In the genomic region with DNA sequence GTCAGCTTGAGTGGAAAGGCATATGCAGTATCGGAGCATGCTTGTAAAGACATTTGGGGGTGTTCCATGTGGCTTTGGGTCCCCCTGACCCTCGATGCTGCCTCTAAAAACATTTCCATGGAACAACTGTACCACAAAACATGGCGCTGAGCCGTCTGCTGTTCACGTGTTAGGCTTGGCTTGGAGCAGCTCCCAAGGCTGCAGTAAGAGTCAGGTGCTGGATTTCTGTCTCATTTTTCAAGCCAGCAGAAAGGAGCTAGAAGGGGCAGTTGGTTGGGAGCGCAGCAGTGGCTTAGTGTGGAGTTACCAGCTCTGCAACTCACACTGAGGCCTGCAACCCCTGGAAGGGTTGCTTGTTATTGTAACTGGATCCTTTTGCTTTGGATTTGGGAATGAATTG, we compare ENCODE assay signal across 12 mouse cellular contexts. TPM values are rescaled to one million over a fixed set of nuclear protein-coding genes. Genes with fewer than 3 reads are reported as not detected.
A peak's percentile ranks its signal among the peaks of the same experiment; 100 is the strongest.
DNase-seq lines count a peak whose midpoint lies in the region; ATAC-seq and TF ChIP-seq lines count a peak whose summit lies in the region.
"Had no signal": no experiment of that assay in that cellular context is flagged by ENCODE, and none has a peak within 500 bp of the region (broad histone marks: within the 10 kb centered on the region; RNA-seq: fewer than 3 reads in every experiment).

No protein-coding gene starts in this region.

- no peaks in the 10 kb centered on the region for H3K27me3 ChIP-seq in heart, embryonic 15.5 days
- no peaks in the 10 kb centered on the region for H3K27me3 ChIP-seq in lung, embryonic 14.5 days (ENCODE audit: insufficient read depth, low read length)
- H3K27me3 ChIP-seq in stomach, embryonic 14.5 days (ENCODE audit: control insufficient read depth, insufficient read depth, low read length): no peaks in the 10 kb centered on the region

- TF ChIP-seq CTCF in lung, embryonic 14.5 days (IDR thresholded peaks at IDR 0.05; ENCODE audit: low read depth): no peak

- H3K4me2 ChIP-seq in heart, embryonic 15.5 days: no peak overlapping the region
- H3K4me2 ChIP-seq in lung, embryonic 14.5 days: no peak overlapping the region
- H3K4me2 ChIP-seq in stomach, embryonic 14.5 days (replicated peaks; ENCODE audit: low read depth, low read length): no peak overlapping the region

- no peaks in the 10 kb centered on the region for H3K36me3 ChIP-seq in heart, embryonic 15.5 days
- no peaks in the 10 kb centered on the region for H3K36me3 ChIP-seq in lung, embryonic 14.5 days (ENCODE audit: insufficient read depth)
- peaks cover 4% of the 10 kb centered on the region; the same call in 1 of the 2 replicates for H3K36me3 ChIP-seq in stomach, embryonic 14.5 days (ENCODE audit: control insufficient read depth, insufficient read depth, low read length)

- H3K4me3 ChIP-seq in heart, embryonic 15.5 days: no peak overlapping the region
- no peak overlapping the region for H3K4me3 ChIP-seq in lung, embryonic 14.5 days (ENCODE audit: low read depth, low read length)
- H3K4me3 ChIP-seq in stomach, embryonic 14.5 days (ENCODE audit: low read depth, low read length): no peak overlapping the region

- H3K9ac ChIP-seq in heart, embryonic 15.5 days: no peak overlapping the region
- H3K9ac ChIP-seq in lung, embryonic 14.5 days: no peak overlapping the region
- no peak overlapping the region for H3K9ac ChIP-seq in stomach, embryonic 14.5 days (replicated peaks; ENCODE audit: low read depth, low read length)

- ATAC-seq in heart, embryonic 15.5 days (replicated peaks; ENCODE audit: insufficient number of reproducible peaks, insufficient read depth, low FRiP score, low read depth): no peak
- peak; percentile 42; the same call in 1 of the 2 replicates for ATAC-seq in lung, embryonic 14.5 days (ENCODE audit: insufficient read depth)
- ATAC-seq in stomach, embryonic 14.5 days (ENCODE audit: insufficient number of reproducible peaks, insufficient read depth, low FRiP score, low read depth): peak; percentile 46; the same call in 1 of the 2 replicates
- no peak for ATAC-seq in megakaryocyte-erythroid progenitor cell, adult 5-6 weeks (replicated peaks; ENCODE audit: low FRiP score, low TSS enrichment, poor library complexity, severe bottlenecking)
- ATAC-seq: lung, postnatal 0 days; midbrain, embryonic 16.5 days had no signal

- 69% methylated on average over 6 of the region's 6 CpGs for WGBS in heart, embryonic 15.5 days
- WGBS in lung, embryonic 14.5 days: 55% methylated on average over 6 of the region's 6 CpGs
- 52% methylated on average over 6 of the region's 6 CpGs for WGBS in stomach, embryonic 14.5 days

- H3K4me1 ChIP-seq in heart, embryonic 15.5 days (replicated peaks): peaks cover 20% of the 10 kb centered on the region
- H3K4me1 ChIP-seq in lung, embryonic 14.5 days (ENCODE audit: insufficient read depth): peaks cover 5% of the 10 kb centered on the region; the same call in 1 of the 2 replicates
- peaks cover 23% of the 10 kb centered on the region for H3K4me1 ChIP-seq in stomach, embryonic 14.5 days (ENCODE audit: control insufficient read depth, insufficient read depth, low read length)

- no peak for DNase-seq in heart, adult 18-20 months
- no peak for DNase-seq in lung, embryonic 14.5 days
- no peak for DNase-seq in lung, postnatal 4 days
- DNase-seq in gastrocnemius, adult 8-10 months (ENCODE audit: low spot score in 2 of 2): peak; percentile 51 to 77
- DNase-seq in heart, postnatal 4 days: no peak
- DNase-seq: kidney, adult 8-10 months; thymus, postnatal 4 days had no signal

- no peaks in the 10 kb centered on the region for H3K9me3 ChIP-seq in heart, embryonic 15.5 days (replicated peaks)
- H3K9me3 ChIP-seq in lung, embryonic 14.5 days (ENCODE audit: low read depth, low read length): no peaks in the 10 kb centered on the region
- no peaks in the 10 kb centered on the region for H3K9me3 ChIP-seq in stomach, embryonic 14.5 days (ENCODE audit: control insufficient read depth, low read depth, low read length)

- H3K27ac ChIP-seq in heart, embryonic 15.5 days: 0 out of 2 replicates have a peak overlapping the region, but pooled peaks have one; percentile 22
- H3K27ac ChIP-seq in lung, embryonic 14.5 days (ENCODE audit: low read depth): peak overlapping the region; percentile 26
- H3K27ac ChIP-seq in stomach, embryonic 14.5 days (ENCODE audit: low read length): peak overlapping the region; percentile 34; the same call in 1 of the 2 replicates

RNA-seq across cellular contexts. Expression of gene Sept11, which starts 21.3 kb away (rescaled TPM):
- polyA plus RNA-seq in heart, embryonic 15.5 days (2015; fragmentation: Nextera tagmentation; extraction: Ambion mirVana): 79.0 and 94.5 TPM in 2 replicates
- 10 to 100 TPM; 26.9 to 27.3 TPM for total RNA-seq in heart, adult 18-20 months (2021)
- polyA plus RNA-seq in lung, embryonic 14.5 days (2014; fragmentation: Nextera tagmentation; extraction: Ambion mirVana): 184 and 186 TPM in 2 replicates
- 100 to 1,000 TPM in 1 of 4 experiments, 10 to 100 TPM in 3; 91.3 to 100 (median 94.8) TPM for total RNA-seq in gastrocnemius, adult 8-10 months (2022)
- polyA plus RNA-seq in stomach, embryonic 14.5 days (2014; fragmentation: Nextera tagmentation; extraction: Ambion mirVana): 176 and 186 TPM in 2 replicates
- 44.5 and 60.0 TPM in 2 replicates for total RNA-seq in megakaryocyte-erythroid progenitor cell, adult 5-6 weeks (2014; fragmentation: Nextera tagmentation)
- 37.3 and 38.7 TPM in 2 replicates for total RNA-seq in megakaryocyte-erythroid progenitor cell, adult 5-6 weeks (2017)
- 100 to 1,000 TPM; 120 to 130 TPM for total RNA-seq in heart, postnatal 4 days (2021)

Comparison
In these comparisons a context has a peak if more than half of its experiments do, and no peak if none do; other contexts are left out.
1. ATAC-seq: peak in lung, embryonic 14.5 days (single experiment) and stomach, embryonic 14.5 days (single experiment); none in heart, embryonic 15.5 days (single experiment) and megakaryocyte-erythroid progenitor cell, adult 5-6 weeks (single experiment).
2. DNase-seq: peak in gastrocnemius, adult 8-10 months (2 of 2); none in heart, adult 18-20 months (0 of 2), lung, embryonic 14.5 days (single experiment), lung, postnatal 4 days (0 of 2) and heart, postnatal 4 days (single experiment).
3. Peak in every context shown above with its lines, with median percentiles within 50 percentile points of each other: H3K27ac ChIP-seq.